Mouse (Mus musculus) hindbrain, embryonic 10.5 days (tissue): ENCODE measurements around the gene Scp2. TPM values are rescaled to one million over a fixed set of nuclear protein-coding genes. Genes with fewer than 3 reads are reported as not detected.
A peak's percentile ranks its signal among the peaks of the same experiment; 100 is the strongest.

Source experiments
- DNase-seq: peaks from one replicate; pipeline ENCODE4 v3.0.0-alpha.2; 2017; ENCODE audit warnings: low spot score
- H3K27ac ChIP-seq: fragments of 300-500 bp; sonication (generic); 2 replicates; pipeline ENCODE4 v1.5.1; 2016; ENCODE audit warnings: mild to moderate bottlenecking, moderate library complexity
- H3K27me3 ChIP-seq: fragments of 300-500 bp; sonication (generic); 2 replicates; pipeline ENCODE4 v1.6.1; 2016; ENCODE audit warnings: mild to moderate bottlenecking; ENCODE audit not compliant: poor library complexity, insufficient read depth, severe bottlenecking
- H3K36me3 ChIP-seq: fragments of 300-500 bp; sonication (generic); 2 replicates; pipeline ENCODE4 v1.6.1; 2016; ENCODE audit warnings: mild to moderate bottlenecking, moderate library complexity
- H3K4me1 ChIP-seq: fragments of 300-500 bp; sonication (generic); replicated peaks from 2 replicates; pipeline ENCODE4 v1.6.1; 2016; ENCODE audit warnings: mild to moderate bottlenecking
- H3K4me3 ChIP-seq: fragments of 300-500 bp; sonication (generic); 2 replicates; pipeline ENCODE4 v1.5.1; 2016; ENCODE audit warnings: mild to moderate bottlenecking, moderate library complexity
- H3K9me3 ChIP-seq: fragments of 300-500 bp; sonication (generic); 2 replicates; pipeline ENCODE4 v1.6.1; 2016; ENCODE audit warnings: mild to moderate bottlenecking, moderate library complexity
- WGBS: fragments of 180-500 bp; shearing (Covaris S2); methylation state at CpG from one replicate; pipeline ENCODE4 v1.1.7; 2016; 5-methylcytosine and 5-hydroxymethylcytosine counted together
- polyA plus RNA-seq: library from polyadenylated mRNA; unstranded; fragments of >200 nt; fragmentation: Nextera tagmentation; extraction: Ambion mirVana; gene quantifications from 2 replicates; pipeline ENCODE4 v1.2.1, GENCODE M21; 2016

Scp2 gene
- polyA plus RNA-seq, 1 experiment from 2014 or later = 213 TPM

DNA sequence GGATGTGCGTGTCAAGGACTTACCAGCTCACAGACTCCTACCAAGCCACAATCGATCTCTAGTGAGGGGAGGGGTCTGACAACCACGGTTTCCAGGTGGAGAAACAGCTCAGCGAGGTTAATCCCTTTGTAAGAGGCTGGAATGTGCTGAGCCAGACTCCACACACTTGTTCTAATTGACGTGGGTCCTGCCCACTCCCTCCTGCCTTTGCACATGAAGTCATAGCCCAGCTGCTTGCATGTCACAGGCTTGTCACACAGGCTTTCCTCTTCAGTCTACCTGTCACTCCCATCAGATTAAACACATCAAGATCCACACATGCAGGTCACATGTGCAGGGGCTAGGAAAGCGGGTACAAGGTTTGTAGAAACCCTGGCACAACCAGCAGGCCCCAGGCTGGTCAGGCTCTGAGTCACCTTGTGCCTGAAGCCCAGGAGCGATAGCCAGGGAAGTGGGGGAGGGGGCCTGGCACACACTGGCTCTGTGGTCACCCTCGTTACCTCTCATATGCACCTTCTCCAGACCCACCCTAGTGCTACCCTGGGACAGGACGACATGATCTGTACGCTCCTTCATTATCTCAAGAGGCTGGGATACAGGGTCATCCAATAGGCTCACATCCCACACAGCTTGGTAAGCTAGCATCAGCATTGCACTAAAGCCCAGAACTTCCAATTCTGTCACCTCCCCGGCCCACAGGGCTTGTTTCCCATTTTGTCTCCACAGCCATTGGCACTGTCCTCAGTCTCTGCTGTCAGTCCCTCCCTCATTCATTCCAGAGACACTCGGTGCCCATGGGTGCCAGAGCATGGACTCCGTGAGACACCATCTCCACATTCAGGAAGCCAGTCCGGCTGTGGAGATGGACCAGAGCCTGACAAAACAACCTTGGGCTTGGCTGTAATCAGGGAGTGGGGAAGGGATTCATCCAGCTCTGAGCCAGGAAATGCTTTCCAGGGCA is 125.6 kb downstream of the Scp2 start:
- no peaks in the 10 kb centered on the region for H3K36me3 ChIP-seq
- H3K4me3 ChIP-seq = no peak overlapping the region
- no peak for DNase-seq
- no peaks in the 10 kb centered on the region for H3K9me3 ChIP-seq
- H3K27me3 ChIP-seq = peaks cover 5% of the 10 kb centered on the region; the same call in 1 of the 2 replicates
- H3K27ac ChIP-seq = no peak overlapping the region
- peaks cover 17% of the 10 kb centered on the region for H3K4me1 ChIP-seq
- WGBS = 59% methylated on average over 14 of the region's 14 CpGs

GRCm38 (mm10) chr4:108018241-108018923 is 126.4 kb downstream of the Scp2 start:
- WGBS = 60% methylated on average over 10 of the region's 10 CpGs

DNA sequence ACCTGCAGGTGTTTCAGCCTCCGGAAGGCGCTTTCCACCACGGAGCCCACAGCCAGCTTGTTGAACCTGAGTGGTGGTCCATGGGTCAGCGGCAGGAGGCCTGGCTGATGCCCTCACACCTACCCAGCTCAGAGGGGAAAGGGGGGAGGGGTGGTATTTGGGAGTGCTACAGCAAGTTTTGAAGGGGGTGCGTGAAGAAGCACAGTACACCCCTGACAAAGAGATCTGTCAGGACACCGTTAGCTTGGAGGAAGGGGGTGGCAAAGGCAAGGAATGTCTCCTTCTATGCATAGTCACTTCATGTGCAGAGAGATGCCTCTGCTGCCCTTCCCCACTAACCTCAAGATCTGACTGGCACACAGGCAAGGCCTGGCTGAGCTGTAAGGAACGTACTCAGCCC is 127.0 kb downstream of the Scp2 start:
- Histone ChIP-seq H3K27ac (no peak overlapping the region), H3K4me1 (peaks cover 17% of the 10 kb centered on the region), H3K27me3 (no peaks in the 10 kb centered on the region), H3K4me3 (no peak overlapping the region), H3K9me3 (no peaks in the 10 kb centered on the region), H3K36me3 (no peaks in the 10 kb centered on the region)
- 85% methylated on average over 7 of the region's 7 CpGs for WGBS
- DNase-seq = no peak

More at GRCm38 (mm10) chr4:108018241-108018923, 126.4 kb downstream of the Scp2 start:
- Histone ChIP-seq H3K4me1 (peaks cover 17% of the 10 kb centered on the region), H3K27me3 (no peaks in the 10 kb centered on the region), H3K36me3 (no peaks in the 10 kb centered on the region), H3K9me3 (no peaks in the 10 kb centered on the region), H3K27ac (peak overlapping the region; percentile 53; the same call in 1 of the 2 replicates), H3K4me3 (no peak overlapping the region)
- no peak for DNase-seq

- DNase-seq = no peak
- Histone ChIP-seq H3K36me3 (no peaks in the 10 kb centered on the region), H3K27ac (no peak overlapping the region), H3K4me3 (no peak overlapping the region), H3K9me3 (no peaks in the 10 kb centered on the region), H3K27me3 (no peaks in the 10 kb centered on the region), H3K4me1 (peaks cover 17% of the 10 kb centered on the region)
- WGBS = 84% methylated on average over 3 of the region's 3 CpGs
Measured at GRCm38 (mm10) chr4:108016321-108016720, 128.5 kb downstream of the Scp2 start.

DNA sequence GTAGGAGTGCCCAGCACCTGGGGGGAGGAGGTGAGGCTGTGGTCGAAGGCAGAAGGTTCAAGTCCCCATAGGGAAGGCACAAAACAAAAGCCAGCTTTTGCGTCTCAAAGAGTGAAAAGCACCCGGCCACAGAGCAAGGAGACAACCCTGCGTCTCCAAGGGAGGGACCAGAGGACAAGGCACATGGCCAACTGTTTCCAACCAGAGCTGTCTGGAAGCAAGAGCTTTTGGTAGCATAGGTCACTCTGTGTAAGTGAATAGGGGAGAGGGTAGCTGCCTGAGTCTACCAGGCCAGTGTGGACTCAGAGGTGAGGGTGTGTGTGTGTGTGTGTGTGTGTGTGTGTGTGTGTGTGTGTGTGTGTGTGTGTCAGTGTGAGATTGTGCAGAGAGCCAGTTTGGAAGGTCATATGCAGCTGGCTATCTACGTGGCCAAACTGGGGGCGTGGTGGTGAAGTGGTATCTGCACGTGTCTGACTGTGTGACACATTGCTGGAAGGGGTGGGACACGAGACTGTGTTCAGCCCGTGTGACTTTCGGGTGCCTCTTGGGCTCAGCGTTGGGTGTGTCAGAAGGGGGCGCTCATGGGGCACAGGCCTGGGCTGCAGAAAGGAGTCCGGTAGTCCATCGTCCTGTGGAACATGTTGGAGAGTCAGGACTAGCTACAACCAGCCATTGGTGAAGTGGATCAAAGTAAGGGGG is 129.6 kb downstream of the Scp2 start:
- Histone ChIP-seq H3K4me1 (peaks cover 17% of the 10 kb centered on the region), H3K4me3 (no peak overlapping the region), H3K9me3 (no peaks in the 10 kb centered on the region), H3K27ac (0 out of 2 replicates have a peak overlapping the region, but pooled peaks have one; percentile 8), H3K36me3 (no peaks in the 10 kb centered on the region), H3K27me3 (no peaks in the 10 kb centered on the region)
- DNase-seq = no peak
- WGBS = 67% methylated on average over 14 of the region's 14 CpGs

GRCm38 (mm10) chr4:108014466-108014865 is 130.3 kb downstream of the Scp2 start:
- no peak overlapping the region for H3K27ac ChIP-seq
- H3K9me3 ChIP-seq = no peaks in the 10 kb centered on the region
- H3K4me3 ChIP-seq = no peak overlapping the region
- H3K36me3 ChIP-seq = no peaks in the 10 kb centered on the region
- 62% methylated on average over 2 of the region's 2 CpGs for WGBS
- H3K27me3 ChIP-seq = no peaks in the 10 kb centered on the region
- DNase-seq = no peak
- peaks cover 17% of the 10 kb centered on the region for H3K4me1 ChIP-seq

DNA sequence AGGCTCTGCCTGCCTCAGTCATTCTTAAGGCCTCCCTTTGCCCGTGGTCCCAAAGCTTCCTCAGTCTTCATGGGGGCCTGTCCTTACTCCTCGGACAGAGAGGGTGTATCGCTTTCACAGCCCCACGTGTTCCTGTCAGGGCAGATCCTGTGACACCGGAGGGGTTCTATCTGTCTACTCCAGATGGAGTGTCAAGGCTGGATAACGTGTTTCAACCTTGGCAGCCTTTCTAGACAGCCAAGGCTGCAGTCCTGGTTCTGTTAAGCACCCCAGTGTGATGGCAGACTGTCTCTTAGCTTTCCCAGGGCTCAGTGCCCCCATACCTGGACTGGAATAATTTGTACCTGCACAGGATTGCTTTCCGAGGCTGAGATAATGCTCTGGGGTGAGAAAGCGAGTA is 136.3 kb downstream of the Scp2 start:
- Histone ChIP-seq H3K9me3 (no peaks in the 10 kb centered on the region), H3K4me3 (no peak overlapping the region), H3K27me3 (no peaks in the 10 kb centered on the region), H3K27ac (no peak overlapping the region), H3K36me3 (no peaks in the 10 kb centered on the region), H3K4me1 (no peaks in the 10 kb centered on the region)
- DNase-seq = no peak
- WGBS = 81% methylated on average over 8 of the region's 8 CpGs

GRCm38 (mm10) chr4:108007532-108008103 is 137.2 kb downstream of the Scp2 start:
- Histone ChIP-seq H3K27me3 (no peaks in the 10 kb centered on the region), H3K4me1 (no peaks in the 10 kb centered on the region), H3K27ac (no peak overlapping the region), H3K9me3 (no peaks in the 10 kb centered on the region), H3K36me3 (no peaks in the 10 kb centered on the region), H3K4me3 (no peak overlapping the region)
- DNase-seq = no peak
- 81% methylated on average over 7 of the region's 7 CpGs for WGBS

- Histone ChIP-seq H3K9me3 (no peaks in the 10 kb centered on the region), H3K27me3 (no peaks in the 10 kb centered on the region), H3K27ac (peak overlapping the region; percentile 16; the same call in 1 of the 2 replicates), H3K36me3 (no peaks in the 10 kb centered on the region), H3K4me1 (no peaks in the 10 kb centered on the region), H3K4me3 (no peak overlapping the region)
- DNase-seq = no peak
- WGBS = 76% methylated on average over 7 of the region's 7 CpGs
Measured at GRCm38 (mm10) chr4:108005328-108005727, 139.5 kb downstream of the Scp2 start.

DNA sequence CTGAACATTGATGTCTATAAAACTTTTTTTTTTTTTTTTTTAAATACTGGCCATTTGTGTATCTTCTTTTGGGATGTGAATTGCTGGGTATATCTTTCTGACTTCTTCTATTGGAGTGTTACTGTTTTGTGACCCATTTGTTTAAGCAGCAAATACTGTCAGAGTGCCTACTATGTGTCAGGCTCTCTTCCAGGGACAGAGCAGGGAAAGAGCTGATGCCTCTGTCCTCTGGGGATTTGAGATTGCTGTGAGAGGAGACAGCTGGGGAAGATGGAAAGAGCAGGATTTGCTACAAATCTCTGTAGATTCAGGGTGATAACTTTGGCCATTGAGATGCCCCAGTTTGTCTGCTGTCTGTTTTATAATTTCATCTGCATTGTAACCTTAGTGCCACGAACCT is 145.4 kb downstream of the Scp2 start:
- H3K27ac ChIP-seq = no peak overlapping the region
- 0 out of 2 replicates have a peak, but pooled peaks cover 11% of the 10 kb centered on the region for H3K4me1 ChIP-seq
- no peaks in the 10 kb centered on the region for H3K36me3 ChIP-seq
- no peak for DNase-seq
- no peak overlapping the region for H3K4me3 ChIP-seq
- no peaks in the 10 kb centered on the region for H3K27me3 ChIP-seq
- 83% methylated on average over 1 of the region's 1 CpGs for WGBS
- no peaks in the 10 kb centered on the region for H3K9me3 ChIP-seq

GRCm38 (mm10) chr4:107998641-107999332 is 146.0 kb downstream of the Scp2 start:
- DNase-seq = no peak
- Histone ChIP-seq H3K4me3 (no peak overlapping the region), H3K36me3 (no peaks in the 10 kb centered on the region), H3K9me3 (no peaks in the 10 kb centered on the region), H3K27ac (no peak overlapping the region), H3K27me3 (no peaks in the 10 kb centered on the region), H3K4me1 (0 out of 2 replicates have a peak, but pooled peaks cover 11% of the 10 kb centered on the region)
- 43% methylated on average over 11 of the region's 11 CpGs for WGBS
